Mouse (Mus musculus) lung, postnatal 10 days (tissue): ENCODE data around the gene Lif.

ENCODE experiments used
- DNase-seq: peaks from one replicate; pipeline ENCODE4 v3.0.0; 2021

The Lif gene

GRCm38 (mm10) chr11:4299735-4300474 lies 42.5 kb downstream of the Lif start:
- peak; percentile 82 for DNase-seq

DNA sequence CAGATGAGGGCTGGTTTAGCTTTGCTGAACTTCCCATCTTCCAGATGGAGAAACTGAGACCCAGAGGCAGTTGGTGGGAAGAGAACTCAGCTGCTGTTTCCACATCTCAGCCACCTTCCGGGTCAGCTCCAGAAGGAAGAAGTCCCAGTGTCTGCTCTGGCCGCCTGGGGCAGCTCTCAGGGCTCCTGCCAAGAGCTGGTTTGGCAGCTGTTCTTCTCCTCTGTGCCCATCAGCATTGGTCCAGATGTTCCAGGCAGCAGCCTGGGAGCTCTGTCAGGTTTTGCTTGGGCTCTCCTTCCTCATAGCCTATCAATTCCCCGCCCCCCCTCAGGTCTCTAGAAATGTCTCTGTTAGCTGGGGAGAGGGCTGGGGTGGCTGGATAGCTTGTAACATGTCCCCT lies 43.3 kb downstream of the Lif start:
- no peak for DNase-seq

GRCm38 (mm10) chr11:4302363-4302913 lies 45.1 kb downstream of the Lif start:
- no peak for DNase-seq

- peak; percentile 44 for DNase-seq
These were observed 45.7 kb downstream of the Lif start for GRCm38 (mm10) chr11:4303033-4303432.

- no peak for DNase-seq
These were observed 46.8 kb downstream of the Lif start for GRCm38 (mm10) chr11:4304203-4304602.

DNA sequence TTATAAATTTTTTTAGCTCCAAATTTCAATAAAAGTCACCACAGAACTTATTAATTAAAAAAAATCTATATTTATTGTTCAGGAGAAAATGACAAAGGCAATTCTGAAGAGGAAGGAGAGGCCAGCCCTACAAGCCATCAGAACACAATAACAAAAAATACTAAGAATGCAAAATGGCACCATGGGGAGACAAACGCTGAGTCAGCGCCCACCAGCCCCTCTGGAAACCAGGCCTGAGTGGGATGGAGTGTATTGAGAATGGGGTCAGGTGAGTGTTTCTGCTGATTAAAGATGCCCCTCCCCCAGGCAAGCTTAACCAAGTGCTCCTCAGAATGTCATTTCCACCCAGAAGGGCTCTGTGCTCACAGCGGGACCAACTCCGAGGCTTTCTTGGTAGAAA lies 47.7 kb downstream of the Lif start:
- no peak for DNase-seq

DNA sequence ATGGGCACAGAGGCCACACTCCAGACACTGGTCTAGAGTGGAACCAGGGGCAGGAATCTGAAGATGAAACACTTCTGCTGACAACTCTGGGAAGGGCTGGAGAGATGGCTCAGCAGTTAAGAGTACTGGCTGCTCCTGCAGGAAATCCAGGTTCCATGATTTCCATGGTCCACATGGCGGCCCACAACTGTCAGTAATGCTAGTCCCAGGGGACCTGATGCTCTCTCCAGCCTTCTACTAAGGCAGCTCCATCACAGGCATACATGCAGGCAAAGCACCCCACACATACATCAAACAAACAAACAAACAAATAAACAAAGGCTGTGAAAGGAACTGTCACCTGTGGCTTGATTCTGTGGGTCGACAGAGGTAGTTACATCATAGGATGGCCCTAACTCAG lies 48.7 kb downstream of the Lif start:
- no peak for DNase-seq

- peak; percentile 54 for DNase-seq
These were observed 50.7 kb downstream of the Lif start for GRCm38 (mm10) chr11:4308060-4308513.

GRCm38 (mm10) chr11:4308514-4309450 lies 51.4 kb downstream of the Lif start:
- DNase-seq, result peak; percentile 61

- no peak for DNase-seq
These were observed 52.3 kb downstream of the Lif start for GRCm38 (mm10) chr11:4309613-4310012.

DNA sequence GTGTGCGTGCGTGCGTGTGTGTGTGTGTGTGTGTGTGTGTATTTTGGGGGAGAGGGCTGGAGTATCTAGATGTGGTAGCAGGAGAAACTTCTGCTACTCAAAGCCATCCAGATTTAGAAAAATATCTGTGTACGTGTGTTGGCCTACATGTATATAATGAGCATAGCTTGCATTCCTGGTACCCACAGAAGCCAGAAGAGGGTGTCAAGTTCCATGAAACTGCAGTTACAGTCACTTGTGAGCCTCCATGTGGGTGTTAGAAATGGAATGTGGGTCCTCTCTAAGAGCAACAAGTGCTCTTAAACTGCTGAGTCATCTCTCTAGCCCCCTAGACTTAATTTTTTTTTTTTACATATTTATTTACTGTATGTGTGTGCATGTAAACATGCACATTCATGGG lies 53.0 kb downstream of the Lif start:
- no peak for DNase-seq

- DNase-seq, result no peak
These were observed 54.8 kb downstream of the Lif start for GRCm38 (mm10) chr11:4312180-4312579.

- DNase-seq, result no peak
These were observed 59.9 kb downstream of the Lif start for GRCm38 (mm10) chr11:4317287-4317686.

DNA sequence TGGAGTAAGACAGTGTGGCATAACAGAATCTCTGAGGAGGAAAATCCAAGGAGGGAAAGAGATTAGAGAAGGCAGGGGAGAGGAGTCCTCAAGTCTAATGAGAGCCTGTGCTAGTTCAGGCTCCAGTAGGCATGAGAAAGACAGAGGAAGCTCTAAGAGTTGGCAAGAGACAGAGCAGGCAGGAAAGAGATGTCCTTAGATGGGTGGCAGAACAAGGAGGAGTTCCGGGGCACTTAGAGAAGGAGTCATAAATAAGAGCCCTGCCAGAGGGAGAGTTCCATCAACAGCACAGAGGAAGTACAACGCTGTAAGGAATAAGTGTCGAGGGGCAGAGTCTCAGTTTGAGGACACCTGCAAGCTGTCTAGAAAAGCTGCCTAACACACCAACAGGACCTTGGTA lies 60.7 kb downstream of the Lif start:
- DNase-seq, result peak; percentile 31

DNA sequence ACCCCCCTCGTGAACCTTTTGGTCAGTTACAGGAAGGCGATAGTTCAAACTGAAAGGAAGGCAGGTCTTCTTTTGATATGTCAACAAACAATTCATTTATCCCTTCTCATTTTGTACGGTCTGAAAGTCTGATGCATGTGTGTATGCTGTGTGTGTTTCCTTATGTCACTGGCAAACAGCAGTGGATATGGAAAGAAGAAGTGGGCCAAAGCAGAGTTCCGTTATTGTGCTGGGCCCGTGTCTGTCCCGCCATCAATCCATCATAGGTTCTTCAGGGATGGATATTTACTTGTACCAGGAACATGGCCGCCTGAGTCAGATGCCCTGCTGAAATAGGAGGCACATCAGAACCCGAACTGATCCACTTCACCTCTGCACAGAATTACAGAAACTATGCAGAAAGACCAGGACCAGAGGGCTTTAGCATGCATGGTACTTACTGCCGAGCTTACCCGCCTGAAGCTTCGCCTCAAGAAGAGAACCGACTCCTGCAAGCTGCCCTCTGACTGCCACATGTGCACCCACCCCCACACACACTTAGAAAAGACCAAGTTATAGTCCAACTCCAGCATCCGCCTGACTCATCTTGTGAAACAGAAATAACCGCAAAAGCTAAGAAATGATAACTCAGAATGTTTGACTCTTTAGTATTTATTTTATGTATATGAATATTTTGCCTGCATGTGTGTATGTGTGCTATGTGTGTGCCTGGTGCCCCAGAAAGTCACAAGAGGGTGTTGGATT lies 62.0 kb downstream of the Lif start:
- no peak for DNase-seq

- no peak for DNase-seq
These were observed 63.5 kb downstream of the Lif start for GRCm38 (mm10) chr11:4320876-4321275.
